Mouse (Mus musculus): ENCODE data around the gene Spint2. TPM values are rescaled to one million over a fixed set of nuclear protein-coding genes. Genes with fewer than 3 reads are reported as not detected.
"Not testable (repeated sequence)": the region's sequence is repeated elsewhere in the genome, so short reads cannot be mapped to it uniquely, and the experiment has no call there.

Spint2 gene
- total RNA-seq, 2 experiments from 2014 or later = 29.9 to 45.1 TPM

DNA sequence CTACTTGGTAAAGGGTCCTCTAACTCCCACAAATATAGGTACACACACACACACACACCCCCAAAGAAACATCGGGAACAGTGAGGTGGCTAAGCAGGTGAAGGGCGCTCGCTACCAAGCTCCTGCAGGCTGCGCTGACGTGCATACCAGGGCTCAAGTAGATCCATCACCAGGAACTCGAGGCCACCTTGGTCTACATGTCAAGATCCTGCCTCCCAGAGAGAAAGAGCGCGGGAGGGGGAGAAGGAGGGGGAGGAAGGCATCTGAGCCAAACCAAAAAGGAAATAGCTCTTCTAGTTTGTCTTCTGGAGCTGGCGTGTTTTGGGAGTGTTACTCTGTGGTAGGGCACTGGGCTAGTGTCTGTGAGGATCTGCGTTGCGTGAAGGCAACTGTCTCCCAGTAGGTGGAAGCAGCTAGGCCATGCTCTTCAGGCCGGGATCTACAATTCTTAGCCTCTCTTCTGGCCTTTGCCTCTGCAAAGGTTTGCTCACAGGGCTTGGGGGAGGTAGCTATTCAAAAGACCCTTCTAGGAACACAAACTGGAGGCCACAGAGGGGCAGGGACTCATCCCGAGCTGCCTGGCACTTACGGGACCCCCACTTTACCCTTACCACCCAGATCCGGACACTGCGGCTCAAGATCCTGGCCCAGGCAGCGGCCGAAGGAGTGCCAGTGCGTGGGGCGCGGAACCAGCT, 34.9 kb downstream of the Spint2 start:
- no peak for ATAC-seq (replicated peaks; ENCODE audit: poor library complexity, severe bottlenecking)

DNA sequence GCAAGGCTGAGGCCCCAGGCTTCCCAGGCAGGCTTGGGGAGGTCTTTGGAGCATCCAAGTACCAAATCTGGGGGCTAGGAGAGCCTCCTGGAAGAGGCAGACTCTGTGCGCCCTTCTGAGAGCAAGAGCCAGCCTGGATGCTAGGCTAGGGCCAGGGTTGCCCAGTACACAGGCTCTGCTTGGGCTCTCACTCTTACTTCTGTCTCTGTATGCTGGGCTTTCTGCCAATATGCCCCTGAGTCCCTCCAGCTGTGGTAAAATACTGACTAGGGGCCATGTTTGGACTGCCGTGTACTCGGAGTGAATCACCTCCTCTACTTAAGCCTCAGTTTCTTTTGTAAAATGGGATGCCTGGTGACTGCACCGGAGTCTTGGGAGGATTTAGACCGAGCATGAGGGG, 35.7 kb downstream of the Spint2 start:
- no peak for ATAC-seq (replicated peaks; ENCODE audit: poor library complexity, severe bottlenecking)

DNA sequence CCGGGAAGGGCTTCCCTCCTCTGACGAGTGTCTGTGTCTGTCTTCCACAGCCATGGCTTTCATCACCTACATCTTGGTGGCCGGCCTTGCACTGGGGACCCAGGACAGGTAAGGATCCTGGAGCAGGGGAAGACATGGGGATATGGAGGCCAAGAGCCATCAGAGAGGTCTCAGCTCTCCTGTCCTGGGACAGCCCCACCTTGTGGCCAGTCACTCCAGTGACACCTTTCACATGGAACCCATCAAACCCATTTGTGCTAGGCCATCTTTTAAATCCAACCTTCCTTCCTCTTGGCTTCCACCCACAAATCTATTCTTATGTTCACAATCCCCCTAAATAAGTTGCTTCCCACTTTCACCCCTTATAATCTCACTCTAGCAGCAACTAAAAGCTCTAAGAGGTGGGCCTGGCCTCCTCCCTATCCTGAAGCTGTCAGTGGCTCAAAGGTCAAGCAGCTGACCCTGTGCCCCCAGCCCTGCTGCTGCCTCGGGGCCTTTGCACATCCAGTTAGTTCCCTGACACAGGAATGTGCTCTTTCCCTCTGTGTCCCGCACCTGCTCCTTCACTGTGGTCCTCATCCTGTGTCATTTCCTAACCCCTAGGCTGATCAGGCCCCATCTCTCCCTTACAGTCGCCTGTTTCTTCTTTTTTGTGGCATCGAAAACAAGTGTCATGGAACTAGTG, 36.8 kb downstream of the Spint2 start:
- peak; percentile 65 for ATAC-seq (replicated peaks; ENCODE audit: poor library complexity, severe bottlenecking)

DNA sequence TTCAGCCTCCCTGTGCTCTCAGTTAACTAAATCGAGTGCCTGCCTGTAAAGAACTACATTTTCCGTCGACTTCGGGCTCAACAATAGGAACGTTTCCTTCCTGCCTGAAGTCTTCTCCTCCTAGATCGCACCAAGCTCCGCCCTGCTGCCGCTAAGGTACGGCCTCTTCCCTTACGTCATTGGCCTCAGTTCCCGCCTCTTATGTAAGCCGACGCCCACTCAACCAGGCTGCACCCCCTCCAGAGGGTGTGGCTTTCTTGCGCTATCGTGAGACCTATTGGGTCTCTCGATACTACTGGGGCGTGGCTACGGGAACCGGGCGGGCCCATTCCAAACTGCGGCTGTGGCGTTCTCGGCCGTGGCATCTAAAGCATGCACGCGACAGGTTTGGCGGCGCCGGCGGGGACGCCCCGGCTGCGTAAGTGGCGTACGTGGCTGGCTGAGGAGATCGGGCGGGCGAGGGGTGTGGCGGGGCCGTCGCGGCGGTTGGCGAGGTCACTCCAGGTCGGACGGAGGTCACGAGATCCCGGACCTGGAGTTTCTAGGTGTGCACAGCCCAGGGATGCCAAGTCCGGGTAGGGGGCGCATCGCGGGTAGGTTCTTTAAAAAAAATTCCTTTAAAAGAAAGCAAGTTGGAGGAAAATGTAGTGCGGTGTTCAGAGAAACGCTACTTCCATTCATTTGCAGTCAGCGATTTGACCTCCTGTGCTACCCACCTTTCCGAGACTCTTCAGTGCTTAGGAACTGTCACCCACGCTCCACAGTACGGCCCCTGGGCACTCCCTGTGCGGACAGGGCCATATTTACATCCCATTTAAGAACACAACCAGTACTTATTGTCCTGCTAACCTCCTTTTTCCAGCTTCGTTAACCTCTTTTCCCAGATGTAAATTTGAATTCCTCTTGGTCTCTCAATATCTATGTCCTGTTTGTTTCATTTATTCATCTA, 43.4 kb downstream of the Spint2 start, which contains the start of gene Yif1b:
Gene Yif1b, plus strand, starts transcription at position 311 of the 949 bp plus-strand sequence.
- peak; percentile 96 for ATAC-seq (replicated peaks; ENCODE audit: poor library complexity, severe bottlenecking)

DNA sequence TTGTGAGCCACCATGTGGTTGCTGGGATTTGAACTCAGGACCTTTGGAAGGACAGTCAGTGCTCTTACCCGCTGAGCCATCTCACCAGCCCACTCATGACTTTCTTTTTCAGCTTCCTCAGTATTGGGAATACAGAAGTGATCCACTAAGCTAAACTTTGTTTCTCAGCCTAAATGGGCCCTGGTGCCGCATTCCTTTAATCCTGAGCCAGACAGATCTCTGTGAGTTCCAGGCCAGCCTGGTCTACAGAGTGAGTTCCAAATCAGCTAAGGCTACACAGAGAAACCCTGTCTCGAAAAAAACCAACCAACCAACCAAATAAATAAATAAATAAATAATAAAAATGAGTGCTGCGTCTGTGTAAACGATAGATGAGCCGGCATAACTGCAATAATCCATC, 44.1 kb downstream of the Spint2 start:
- not testable (repeated sequence) for ATAC-seq (replicated peaks; ENCODE audit: poor library complexity, severe bottlenecking)

DNA sequence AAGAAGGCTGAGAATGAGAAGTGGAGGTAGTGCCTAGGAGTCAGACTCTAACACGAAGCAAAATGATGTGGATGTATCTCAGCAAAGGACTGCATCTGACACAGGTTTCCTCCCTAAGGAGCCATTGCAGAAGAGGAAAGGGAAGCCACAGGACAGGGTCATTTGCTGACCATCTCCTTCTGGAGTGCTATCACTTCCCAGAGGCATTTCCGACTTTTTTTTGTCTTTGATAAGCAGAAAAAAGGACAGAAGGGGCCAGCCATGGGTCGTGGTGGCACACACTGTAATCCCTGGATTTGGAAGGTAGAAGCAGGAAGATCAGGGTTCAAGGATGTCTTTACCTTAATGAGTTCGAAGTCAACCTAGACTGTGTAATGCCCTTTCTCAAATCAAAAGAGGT, 45.1 kb downstream of the Spint2 start:
- no peak for ATAC-seq (replicated peaks; ENCODE audit: poor library complexity, severe bottlenecking)

DNA sequence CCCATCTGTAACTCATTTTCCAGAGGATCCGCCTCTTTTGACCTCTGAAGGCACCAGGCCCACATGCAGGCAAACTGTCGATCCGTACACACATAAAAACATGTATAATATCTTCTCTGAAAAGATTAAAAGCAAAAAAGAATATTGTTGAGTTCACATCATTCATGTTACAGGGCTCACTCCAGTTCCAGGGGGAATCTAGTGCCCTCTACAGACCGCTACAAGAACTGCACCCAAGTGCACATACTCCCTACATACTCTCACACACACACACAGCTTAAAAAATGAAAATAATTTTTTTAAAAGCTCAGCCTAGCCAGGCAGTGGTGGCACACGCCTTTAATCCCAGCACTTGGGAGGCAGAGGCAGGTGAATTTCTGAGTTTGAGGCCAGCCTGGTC, 47.1 kb downstream of the Spint2 start:
- ATAC-seq (replicated peaks; ENCODE audit: poor library complexity, severe bottlenecking) = no peak

DNA sequence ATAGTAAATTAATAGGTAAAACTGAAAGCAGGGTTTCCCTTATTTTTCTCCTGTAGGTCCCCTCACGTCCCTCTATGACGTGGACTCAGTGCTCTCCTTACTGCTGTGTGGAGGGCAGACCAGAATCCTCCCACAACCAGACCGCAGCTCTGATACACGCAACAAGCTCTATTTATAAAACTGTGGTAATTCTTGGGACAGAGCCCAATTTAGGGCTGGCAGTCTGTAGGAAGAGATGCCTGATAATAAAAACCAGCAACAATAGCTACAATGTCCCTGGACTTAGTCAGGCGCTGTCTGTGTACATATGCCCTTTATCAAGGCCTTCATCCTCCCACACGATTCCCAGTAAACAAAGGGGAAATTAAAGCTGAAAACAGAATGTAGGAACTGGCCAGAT, 48.0 kb downstream of the Spint2 start:
- peak; percentile 27 for ATAC-seq (replicated peaks; ENCODE audit: poor library complexity, severe bottlenecking)

DNA sequence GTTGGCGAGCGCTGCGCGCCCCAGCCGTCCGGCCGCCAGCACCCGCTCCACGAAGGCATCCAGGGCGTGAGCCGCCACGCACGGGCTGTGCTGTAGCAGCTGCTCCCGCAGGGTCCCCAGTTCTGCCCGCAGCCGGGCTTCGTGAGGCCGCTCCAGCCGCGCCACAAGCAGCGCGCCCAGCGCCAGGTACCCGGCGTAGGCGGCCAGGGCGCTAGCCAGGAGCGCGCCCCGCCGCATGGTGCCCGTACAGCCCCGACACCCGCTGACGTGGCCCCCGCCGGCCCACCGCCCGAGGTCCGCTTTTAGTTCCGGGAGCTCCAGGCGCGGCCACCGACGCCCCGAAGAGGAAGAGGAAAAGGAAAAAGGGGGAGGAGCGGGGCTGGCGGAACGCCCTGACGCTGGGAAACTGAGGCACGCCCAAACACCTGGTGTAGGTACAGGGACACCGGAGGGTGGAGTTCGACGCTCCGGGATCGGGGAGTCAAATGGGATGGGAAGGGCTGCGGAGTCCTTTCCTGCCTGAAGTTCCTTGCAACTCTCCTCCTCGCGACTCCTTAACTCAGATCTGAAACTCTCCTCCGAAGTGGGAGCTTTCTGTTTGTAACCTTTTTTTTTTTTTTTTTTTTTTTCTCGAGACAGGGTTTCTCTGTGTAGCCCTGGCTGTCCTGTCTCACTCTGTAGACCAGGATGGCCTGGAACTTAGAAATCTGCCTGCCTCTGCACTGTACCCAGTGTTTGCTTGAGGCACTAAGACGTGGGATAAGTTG, 49.3 kb downstream of the Spint2 start, which contains the start of gene Kcnk6:
Gene Kcnk6, minus strand, starts transcription at position 269 of the 767 bp plus-strand sequence.
- peak; percentile 80 for ATAC-seq (replicated peaks; ENCODE audit: poor library complexity, severe bottlenecking)

DNA sequence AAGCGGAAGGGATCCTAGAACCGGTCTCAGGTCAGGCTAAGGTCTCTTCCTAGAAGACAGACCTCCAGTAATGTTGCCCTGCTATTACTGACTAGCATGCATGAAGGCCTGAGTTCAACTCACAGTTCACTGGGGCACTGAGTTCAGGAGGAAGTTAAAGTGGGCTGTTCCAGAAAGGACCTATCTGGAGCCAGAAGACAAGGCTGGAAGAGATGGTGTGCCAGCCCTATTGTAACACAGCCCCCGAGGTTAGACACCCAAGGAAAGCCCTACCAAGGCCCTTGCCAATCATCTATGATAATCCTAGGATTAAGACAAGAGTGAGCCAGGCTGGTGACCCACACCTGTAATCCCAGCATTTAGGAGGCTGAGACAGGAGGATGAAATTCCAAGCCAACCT, 50.2 kb downstream of the Spint2 start:
- ATAC-seq (replicated peaks; ENCODE audit: poor library complexity, severe bottlenecking) = no peak

DNA sequence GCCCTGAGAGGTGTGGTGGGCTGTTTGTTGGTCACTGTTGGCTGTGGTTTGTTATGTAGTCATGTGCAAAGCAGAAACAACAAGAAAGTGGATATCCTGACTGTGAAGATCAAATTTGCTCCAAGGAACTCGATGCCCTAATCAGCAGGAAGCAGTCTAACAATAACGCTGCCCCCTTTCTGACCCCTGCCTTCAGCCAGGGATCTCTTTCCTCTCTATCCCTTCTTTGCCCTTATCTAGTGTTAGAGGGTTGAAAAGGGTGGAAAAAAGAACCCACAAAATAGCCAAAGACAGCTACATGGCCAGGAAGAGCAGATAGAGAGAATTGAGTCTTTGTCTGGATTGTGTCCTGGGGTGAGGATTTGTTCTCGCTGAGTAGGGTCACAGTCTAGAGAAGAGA, 51.2 kb downstream of the Spint2 start:
- ATAC-seq (replicated peaks; ENCODE audit: poor library complexity, severe bottlenecking) = no peak

DNA sequence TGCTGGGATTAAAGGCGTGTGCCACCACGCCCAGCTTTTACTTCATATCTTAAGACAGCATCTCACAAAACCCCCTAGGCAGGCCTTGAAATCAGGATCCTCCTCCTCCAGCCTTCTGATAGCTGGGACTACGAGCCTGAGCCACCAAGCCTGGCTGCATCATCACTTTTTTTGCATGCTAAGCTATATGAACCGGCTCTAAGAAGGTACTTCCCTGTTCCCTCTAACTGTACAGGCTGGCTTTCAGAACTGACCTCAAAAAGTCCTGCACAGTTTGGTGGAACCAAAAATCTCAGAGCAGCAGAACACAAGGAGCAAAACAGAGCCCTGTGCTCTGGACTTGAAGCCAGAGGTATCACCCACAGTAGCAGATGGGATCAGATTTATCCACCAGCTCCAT, 53.5 kb downstream of the Spint2 start:
- no peak for ATAC-seq (replicated peaks; ENCODE audit: poor library complexity, severe bottlenecking)

DNA sequence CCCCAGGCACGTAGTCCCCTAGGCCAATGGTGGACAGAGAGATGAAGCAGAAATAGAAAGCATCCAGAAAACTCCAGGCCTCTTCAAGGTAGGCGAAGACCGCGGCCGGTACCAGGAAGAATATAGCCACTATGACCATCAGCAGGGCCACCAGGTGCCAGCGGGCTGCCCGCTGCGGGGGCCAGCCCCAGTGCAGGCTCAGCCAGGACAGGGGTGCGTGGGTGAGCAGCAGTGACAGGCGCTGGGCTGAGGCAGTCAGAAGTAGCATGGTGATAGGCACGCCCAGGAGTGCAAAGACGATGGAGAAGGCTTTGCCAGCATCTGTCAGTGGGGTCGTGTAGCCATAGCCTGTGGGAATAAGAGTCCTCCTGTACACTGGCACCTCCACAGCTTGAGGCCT, 56.2 kb downstream of the Spint2 start:
- no peak for ATAC-seq (replicated peaks; ENCODE audit: poor library complexity, severe bottlenecking)

DNA sequence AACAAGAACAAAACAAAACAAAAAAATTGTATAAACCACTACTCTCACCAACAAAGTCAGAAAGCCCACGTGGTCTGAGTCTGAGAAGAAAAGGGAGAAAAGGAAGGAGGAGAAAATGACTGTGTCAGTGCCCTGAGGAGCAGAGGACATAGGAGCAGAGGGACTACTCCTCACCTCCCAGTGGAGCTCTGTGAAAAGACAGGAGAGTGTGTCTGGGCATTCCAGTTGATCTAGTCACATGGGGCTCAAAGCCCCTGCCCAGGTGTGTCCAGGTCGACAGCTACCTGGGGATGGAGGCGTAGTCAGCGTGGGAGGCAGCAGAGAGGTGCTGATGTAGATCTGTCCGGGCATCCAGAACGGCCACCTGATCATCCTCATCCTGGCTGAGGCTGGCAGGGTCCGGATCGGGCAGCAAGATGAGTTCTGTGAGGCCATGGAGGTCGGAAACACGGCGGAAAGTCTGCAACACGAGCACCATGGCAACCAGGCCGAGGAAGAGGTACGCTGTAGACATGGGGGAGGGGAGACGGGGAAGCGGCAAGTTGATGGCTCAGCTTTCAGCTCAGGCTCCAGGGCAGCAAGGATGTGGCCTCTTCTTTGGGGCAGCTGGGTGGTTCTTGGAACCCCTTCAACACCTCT, 56.8 kb downstream of the Spint2 start:
- ATAC-seq (replicated peaks; ENCODE audit: poor library complexity, severe bottlenecking) = no peak

DNA sequence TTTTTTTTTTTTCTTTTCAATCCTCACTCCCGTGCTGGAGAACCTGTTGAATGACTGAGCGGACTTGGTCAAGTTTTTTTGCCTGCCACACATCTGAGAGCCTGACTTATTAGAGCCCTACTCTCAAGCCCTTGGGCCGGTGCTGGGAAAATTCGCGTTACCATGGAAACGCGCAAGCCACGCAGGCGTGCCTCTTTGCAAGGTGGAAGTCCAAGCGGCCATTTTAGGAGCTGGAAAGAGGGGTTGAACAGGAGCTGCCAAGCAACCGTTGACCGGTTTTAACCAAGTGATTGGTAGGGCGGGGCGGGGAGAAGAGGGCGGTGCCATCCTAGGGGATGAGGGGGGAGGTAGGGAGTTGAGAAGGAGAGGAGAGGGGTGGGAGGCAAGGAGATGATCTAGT, 66.9 kb downstream of the Spint2 start:
- ATAC-seq (replicated peaks; ENCODE audit: poor library complexity, severe bottlenecking) = no peak

DNA sequence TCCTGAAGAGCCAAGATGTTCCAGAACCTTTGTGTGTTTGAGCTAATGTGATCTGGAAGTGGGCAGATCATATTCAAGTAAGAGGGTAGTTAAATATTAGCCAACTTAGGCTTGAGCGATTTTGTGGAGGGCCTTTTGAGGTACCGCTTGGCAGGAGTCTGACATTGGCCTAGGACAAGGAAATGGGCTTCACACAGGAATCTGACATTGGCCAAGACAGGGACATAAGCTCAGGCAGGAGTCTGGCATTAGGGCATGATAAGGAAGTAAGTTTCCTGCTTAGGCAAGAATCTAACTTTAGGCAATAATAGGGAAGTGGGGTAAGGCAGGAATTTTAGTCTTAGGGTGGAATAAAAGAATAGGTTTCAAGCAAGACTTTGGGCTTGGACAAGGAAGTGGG, 67.5 kb downstream of the Spint2 start:
- no peak for ATAC-seq (replicated peaks; ENCODE audit: poor library complexity, severe bottlenecking)

DNA sequence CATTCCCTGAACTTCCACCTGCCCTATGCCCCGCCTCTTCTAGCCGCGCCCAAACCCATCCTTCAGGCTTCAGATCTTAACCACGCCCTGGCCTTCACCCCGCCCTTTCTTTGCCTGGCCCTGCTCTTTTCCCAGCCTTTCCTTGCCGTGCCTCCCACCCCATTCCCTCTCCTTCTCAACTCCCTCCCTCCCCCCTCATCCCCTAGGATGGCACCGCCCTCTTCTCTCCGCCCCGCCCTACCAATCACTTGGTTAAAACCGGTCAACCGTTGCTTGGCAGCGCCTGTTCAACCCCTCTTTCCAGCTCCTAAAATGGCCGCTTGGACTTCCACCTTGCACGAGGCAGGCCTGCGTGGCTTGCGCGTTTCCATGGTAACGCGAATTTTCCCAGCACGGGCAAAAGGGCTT, 68.0 kb downstream of the Spint2 start, which contains the start of gene Catsperg1:
Gene Catsperg1, minus strand, starts transcription at position 361 of the 408 bp plus-strand sequence.
- ATAC-seq (replicated peaks; ENCODE audit: poor library complexity, severe bottlenecking) = no peak

DNA sequence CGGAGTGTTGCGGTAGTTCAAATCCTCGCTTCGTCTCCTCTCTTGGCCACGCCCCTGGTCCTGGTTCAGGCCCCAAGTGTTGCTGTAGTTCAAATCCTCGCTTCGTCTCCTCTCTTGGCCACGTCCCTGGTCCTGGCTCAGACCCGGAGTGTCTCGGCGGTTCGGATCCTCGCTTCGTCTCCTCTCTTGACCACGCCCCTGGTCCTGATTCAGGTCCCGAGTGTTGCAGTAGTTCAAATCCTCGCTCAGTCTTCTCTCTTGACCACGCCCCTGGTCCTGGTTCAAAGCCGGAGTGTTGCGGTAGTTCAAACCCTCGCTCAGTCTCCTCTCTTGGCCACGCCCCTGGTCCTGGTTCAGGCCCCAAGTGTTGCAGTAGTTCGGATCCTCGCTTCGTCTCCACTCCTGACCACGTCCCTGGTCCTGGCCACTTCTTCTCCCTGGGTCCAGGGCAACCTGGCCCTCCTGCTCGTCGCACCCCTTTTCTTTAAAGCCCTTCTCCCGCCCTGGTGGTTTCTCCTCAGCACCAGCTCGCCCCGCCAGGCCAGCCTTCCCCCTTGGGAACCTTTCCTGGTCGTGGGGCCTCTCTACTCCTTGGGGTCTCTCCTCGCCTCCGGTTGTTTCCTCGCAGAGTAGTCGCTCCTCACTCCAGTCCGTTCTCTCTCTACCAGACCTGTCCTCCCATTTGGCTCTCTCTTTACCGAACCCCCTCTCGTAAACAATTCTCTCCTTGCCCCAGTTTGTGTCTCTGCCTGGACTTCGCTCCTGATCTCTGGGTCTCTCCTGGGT, 68.7 kb downstream of the Spint2 start:
- ATAC-seq (replicated peaks; ENCODE audit: poor library complexity, severe bottlenecking) = not testable (repeated sequence)
